Mouse (Mus musculus) layer of hippocampus, postnatal 25 days (tissue): Measurements from ENCODE around the gene Lmo3. TPM values are rescaled to one million over a fixed set of nuclear protein-coding genes. Genes with fewer than 3 reads are reported as not detected.

Source experiments
- DNase-seq, 2 experiments: peaks; one replicate each; pipeline ENCODE4 v3.0.0; 2022; ENCODE audit warnings: mixed read lengths in 2 of 2, low spot score in 1 of 2; ENCODE audit errors: extremely low spot score in 1 of 2
- total RNA-seq, 2 experiments: library from RNA; stranded (reverse); gene quantifications; 2 replicates each; pipeline ENCODE4 v1.2.3; 2021

Gene Lmo3
- total RNA-seq, 2 experiments from 2014 or later: 184 to 195 TPM

GRCm38 (mm10) chr6:138424514-138425225 is 157.1 kb downstream of the Lmo3 start:
- DNase-seq: no peak

- DNase-seq: peak in 1 of 2 experiments; percentile 45
Observed at GRCm38 (mm10) chr6:138422671-138423321, 159.0 kb downstream of the Lmo3 start.

GRCm38 (mm10) chr6:138421931-138422531 is 159.7 kb downstream of the Lmo3 start:
- DNase-seq: no peak

GRCm38 (mm10) chr6:138421191-138421613 is 160.6 kb downstream of the Lmo3 start:
- no peak for DNase-seq

- no peak for DNase-seq
Observed at GRCm38 (mm10) chr6:138420536-138420891, 161.3 kb downstream of the Lmo3 start.

- DNase-seq: no peak
Observed at GRCm38 (mm10) chr6:138419871-138420535, 161.8 kb downstream of the Lmo3 start.

GRCm38 (mm10) chr6:138412075-138412474 is 169.7 kb downstream of the Lmo3 start:
- DNase-seq: no peak

GRCm38 (mm10) chr6:138402031-138402430 is 179.7 kb downstream of the Lmo3 start:
- no peak for DNase-seq

- no peak for DNase-seq
Observed at GRCm38 (mm10) chr6:138398836-138399235, 182.9 kb downstream of the Lmo3 start.

GRCm38 (mm10) chr6:138391085-138391484 is 190.7 kb downstream of the Lmo3 start:
- DNase-seq: no peak

GRCm38 (mm10) chr6:138388168-138388936 is 193.4 kb downstream of the Lmo3 start:
- no peak for DNase-seq

GRCm38 (mm10) chr6:138383208-138383607 is 198.6 kb downstream of the Lmo3 start:
- DNase-seq: no peak

- no peak for DNase-seq
Observed at GRCm38 (mm10) chr6:138371176-138371575, 210.6 kb downstream of the Lmo3 start.

GRCm38 (mm10) chr6:138364111-138364510 is 217.7 kb downstream of the Lmo3 start:
- no peak for DNase-seq

- no peak for DNase-seq
Observed at GRCm38 (mm10) chr6:138350587-138351345, 231.0 kb downstream of the Lmo3 start.

GRCm38 (mm10) chr6:138346558-138346957 is 235.2 kb downstream of the Lmo3 start:
- DNase-seq: no peak

- no peak for DNase-seq
Observed at GRCm38 (mm10) chr6:138335858-138336257, 245.9 kb downstream of the Lmo3 start.

GRCm38 (mm10) chr6:138333991-138334390 is 247.8 kb downstream of the Lmo3 start:
- DNase-seq: no peak

- DNase-seq: no peak
Observed at GRCm38 (mm10) chr6:138325744-138326400, 255.9 kb downstream of the Lmo3 start.
